In genomic region chr14:124444831-124445230, GRCm38 (mm10) we compare ENCODE assay signal across 29 mouse cellular contexts.
DNase-seq lines count a peak whose midpoint lies in the region; ATAC-seq and TF ChIP-seq lines count a peak whose summit lies in the region.
"Had no signal": no experiment of that assay in that cellular context is flagged by ENCODE, and none has a peak within 500 bp of the region (broad histone marks: within the 10 kb centered on the region; RNA-seq: fewer than 3 reads in every experiment).

No protein-coding gene starts in this region.

- no peak overlapping the region for H3K4me3 ChIP-seq in left cerebral cortex, adult 2 months
- H3K4me3 ChIP-seq: embryonic facial prominence, embryonic 10.5 days; embryonic facial prominence, embryonic 13.5 days; erythroblast, embryonic 14.5 days; forebrain, embryonic 12.5 days; forebrain, embryonic 15.5 days; heart, adult 2 months; heart, embryonic 10.5 days; heart, embryonic 13.5 days had no signal

- DNase-seq in frontal cortex, postnatal 25 days (ENCODE audit: low spot score in 2 of 2) = no peak
- peak; percentile 32 to 65 for DNase-seq in left cerebral cortex, adult 9 months (ENCODE audit: low spot score in 2 of 2)
- no peak for DNase-seq in left cerebral cortex, adult 2 months (ENCODE audit: extremely low spot score in 1 of 2, low spot score in 2 of 2)
- peak; percentile 21 to 32 for DNase-seq in right cerebral cortex, adult 2 months (ENCODE audit: low spot score in 2 of 2)
- DNase-seq in right cerebral cortex, postnatal 25 days = no peak
- peak; percentile 51 for DNase-seq in telencephalon, adult 2 months (ENCODE audit: low read depth, low spot score)
- no peak for DNase-seq in urinary bladder, postnatal 10 days (ENCODE audit: low spot score)
- DNase-seq: adrenal gland, postnatal 10 days; adrenal gland, postnatal 36 days; cerebellum, adult 11-12 months; cerebellum, adult 8-10 months; cerebellum, postnatal 10 days; cerebellum, postnatal 36 days; embryo, embryonic 11 days; gastrocnemius, postnatal 10 days; gastrocnemius, postnatal 36 days; heart, adult 2 months; heart, postnatal 14 days; heart, postnatal 4 days had no signal

- H3K27ac ChIP-seq in left cerebral cortex, adult 2 months = no peak overlapping the region
- H3K27ac ChIP-seq: embryonic facial prominence, embryonic 10.5 days; embryonic facial prominence, embryonic 13.5 days; forebrain, embryonic 12.5 days; forebrain, embryonic 15.5 days; heart, adult 2 months; heart, embryonic 10.5 days; heart, embryonic 13.5 days; hindbrain, embryonic 14.5 days; hindbrain, postnatal 0 days had no signal

- TF ChIP-seq CTCF in left cerebral cortex, adult 2 months (IDR thresholded peaks at IDR 0.05) = no peak

- peak; percentile 84 for ATAC-seq in frontal cortex, adult (ENCODE audit: low TSS enrichment)
- ATAC-seq: forebrain, embryonic 15.5 days; hindbrain, postnatal 0 days had no signal

- intact Hi-C loops in left cerebral cortex, adult 2 months (cut with DNase I) = no loop called here

Comparison
In these comparisons a context has a peak if more than half of its experiments do, and no peak if none do; other contexts are left out.
1. DNase-seq: peak in left cerebral cortex, adult 9 months (2 of 2), right cerebral cortex, adult 2 months (2 of 2) and telencephalon, adult 2 months (single experiment); none in frontal cortex, postnatal 25 days (0 of 2), left cerebral cortex, adult 2 months (0 of 2), right cerebral cortex, postnatal 25 days (single experiment) and urinary bladder, postnatal 10 days (single experiment).